Mouse (Mus musculus) stomach, postnatal 0 days (tissue): ENCODE results near the gene Sdr42e1.

Experiments used
- CTCF ChIP-seq: IDR thresholded peaks from 2 replicates; pipeline ENCODE4 v1.5.1; 2016; ENCODE audit warnings: antibody characterized with exemption, low read depth, mild to moderate bottlenecking, moderate library complexity
- EP300 ChIP-seq: optimal IDR thresholded peaks from 2 replicates; pipeline ENCODE3; 2016; ENCODE audit warnings: antibody characterized with exemption

DNA sequence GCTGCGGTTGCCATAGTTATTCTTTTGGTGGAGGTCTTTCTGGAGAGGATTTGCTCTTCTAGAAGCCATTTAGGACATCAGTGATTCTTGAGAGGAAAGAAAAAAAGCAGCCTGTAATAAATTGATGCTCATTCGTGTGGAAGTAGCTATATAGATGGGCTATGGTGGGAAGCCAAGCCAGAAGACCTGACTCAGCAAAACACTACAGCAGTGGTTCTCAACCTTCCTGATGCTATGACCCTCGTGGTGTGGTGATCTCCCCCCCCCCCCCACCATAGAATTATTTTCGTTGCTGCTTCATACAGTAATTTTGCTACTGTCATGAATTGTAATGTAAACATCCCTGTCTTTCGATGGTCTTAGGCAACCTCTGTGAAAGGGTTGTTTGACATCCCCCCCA is 41.0 kb downstream of the Sdr42e1 start:
- TF ChIP-seq EP300 (no peak), CTCF (no peak)
